Mouse (Mus musculus) G1E (cell line): ENCODE results near the gene Gse1. TPM values are rescaled to one million over a fixed set of nuclear protein-coding genes. Genes with fewer than 3 reads are reported as not detected.

ENCODE experiments used
- ATAC-seq: 2 replicates; pipeline ENCODE4 v1.8.0; 2016; ENCODE audit warnings: mild to moderate bottlenecking; ENCODE audit not compliant: insufficient number of reproducible peaks, poor library complexity, low FRiP score, severe bottlenecking; ENCODE audit errors: extremely low read depth
- DNase-seq: peaks from one replicate; pipeline ENCODE4 v3.0.0; 2012; ENCODE audit warnings: low spot score
- H3K27me3 ChIP-seq: 2 replicates; pipeline ENCODE4 v1.6.1; 2012; ENCODE audit warnings: mild to moderate bottlenecking, low read length, inconsistent platforms; ENCODE audit not compliant: insufficient read depth
- H3K36me3 ChIP-seq: replicated peaks from 2 replicates; pipeline ENCODE3; 2012; ENCODE audit warnings: mild to moderate bottlenecking, inconsistent platforms
- H3K4me1 ChIP-seq: 2 replicates; pipeline ENCODE4 v1.6.1; 2012; ENCODE audit warnings: low read depth, low read length, inconsistent platforms, mixed read lengths; ENCODE audit not compliant: insufficient read depth
- H3K4me3 ChIP-seq: 2 replicates; pipeline ENCODE4 v1.5.1; 2012; ENCODE audit warnings: low read depth, mild to moderate bottlenecking, inconsistent platforms, low read length, moderate library complexity, mixed read lengths
- H3K9me3 ChIP-seq: replicated peaks from 2 replicates; pipeline ENCODE4 v1.6.1; 2012; ENCODE audit warnings: inconsistent platforms
- CTCF ChIP-seq: IDR thresholded peaks from 2 replicates; pipeline ENCODE4 v1.5.1; 2012; ENCODE audit warnings: low read depth, low read length, inconsistent platforms, mixed read lengths
- GATA1 ChIP-seq: IDR thresholded peaks from 2 replicates; pipeline ENCODE4 v1.6.1; 2012; ENCODE audit warnings: borderline replicate concordance, low read length, inconsistent platforms, mixed read lengths
- GATA2 ChIP-seq: IDR thresholded peaks from 2 replicates; pipeline ENCODE4 v1.6.1; 2012; ENCODE audit warnings: low read depth, low read length, inconsistent platforms, borderline replicate concordance
- POLR2AphosphoS5 ChIP-seq: IDR thresholded peaks from 2 replicates; pipeline ENCODE4 v1.6.1; 2012; ENCODE audit warnings: low read depth, low read length, inconsistent platforms; ENCODE audit not compliant: insufficient replicate concordance
- TAL1 ChIP-seq: conservative IDR thresholded peaks from 2 replicates; pipeline ENCODE4 v1.6.1; 2012; ENCODE audit warnings: low read depth, low read length, inconsistent platforms, mixed read lengths
- polyA plus RNA-seq: library from polyadenylated mRNA; stranded (reverse); fragments of >175 nt; gene quantifications from 2 replicates; pipeline ENCODE4 v1.2.3, GENCODE M21; 2012
- total RNA-seq, 2 experiments: library from RNA; stranded (forward) in 1 of 2; stranded (reverse) in 1 of 2; fragments of 200-1000 nt in 1 of 2; fragments of >200 nt in 1 of 2; fragmentation: Nextera tagmentation in 1 of 2; gene quantifications; 2 replicates each; pipeline ENCODE4 v1.2.3; 2014 to 2017

Gene Gse1
- total and polyA plus RNA-seq, 3 experiments, result 6.3 to 106 (median 48.4) TPM

DNA sequence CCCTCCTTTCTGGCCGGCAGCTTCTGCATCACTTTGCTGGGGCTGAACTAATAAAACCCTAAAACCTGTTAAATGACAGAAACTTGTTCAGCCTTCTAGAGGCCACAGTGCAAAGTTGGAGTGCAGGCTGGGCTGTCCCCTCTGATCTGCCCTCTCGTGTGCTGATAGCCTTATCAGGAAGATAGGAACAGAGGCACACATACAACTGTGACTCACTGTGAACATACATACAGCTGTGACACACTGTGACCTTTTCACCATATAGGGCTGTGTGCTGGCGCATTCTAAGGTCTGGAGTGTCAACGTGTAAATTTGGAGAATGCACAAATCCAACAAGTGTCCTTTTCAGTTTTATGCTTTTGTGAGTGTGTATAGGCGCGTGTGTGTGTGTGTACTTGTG, 226.1 kb downstream of the Gse1 start:
- ATAC-seq (no peak), DNase-seq (no peak)
- Histone ChIP-seq H3K4me3 (no peak overlapping the region), H3K36me3 (no peaks in the 10 kb centered on the region), H3K4me1 (peaks cover 34% of the 10 kb centered on the region), H3K9me3 (no peaks in the 10 kb centered on the region), H3K27me3 (peaks cover 89% of the 10 kb centered on the region)
- no peak for TF ChIP-seq TAL1
- TF ChIP-seq GATA2, result no peak
- TF ChIP-seq CTCF, result no peak
- TF ChIP-seq POLR2AphosphoS5, result no peak
- no peak for TF ChIP-seq GATA1

DNA sequence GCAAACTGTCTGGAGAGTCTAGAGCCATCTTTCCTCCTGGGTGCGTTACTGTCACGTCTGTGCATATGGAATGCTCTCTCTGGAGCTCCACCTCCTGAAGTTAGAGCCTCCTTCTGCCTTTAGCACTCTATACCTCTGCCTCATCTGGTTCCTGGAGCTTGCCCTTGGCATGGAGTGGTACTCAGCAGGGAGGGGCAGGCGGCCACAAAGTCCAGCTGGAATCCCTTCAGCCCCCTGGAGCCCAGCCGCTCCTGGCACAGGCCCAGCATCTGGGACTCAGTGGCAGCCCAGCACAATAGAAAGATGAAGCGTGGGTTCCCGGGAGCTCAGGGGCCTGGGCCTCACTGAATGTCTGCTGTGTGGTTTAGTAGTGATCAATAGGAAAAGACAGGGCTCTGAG, 232.1 kb downstream of the Gse1 start:
- peaks cover 8% of the 10 kb centered on the region for H3K9me3 ChIP-seq
- TF ChIP-seq GATA2 (no peak), CTCF (no peak), TAL1 (no peak), GATA1 (no peak), POLR2AphosphoS5 (no peak)
- peaks cover 30% of the 10 kb centered on the region for H3K4me1 ChIP-seq
- DNase-seq (no peak), ATAC-seq (no peak)
- H3K27me3 ChIP-seq, result peaks cover 94% of the 10 kb centered on the region
- H3K4me3 ChIP-seq, result no peak overlapping the region
- H3K36me3 ChIP-seq, result no peaks in the 10 kb centered on the region

DNA sequence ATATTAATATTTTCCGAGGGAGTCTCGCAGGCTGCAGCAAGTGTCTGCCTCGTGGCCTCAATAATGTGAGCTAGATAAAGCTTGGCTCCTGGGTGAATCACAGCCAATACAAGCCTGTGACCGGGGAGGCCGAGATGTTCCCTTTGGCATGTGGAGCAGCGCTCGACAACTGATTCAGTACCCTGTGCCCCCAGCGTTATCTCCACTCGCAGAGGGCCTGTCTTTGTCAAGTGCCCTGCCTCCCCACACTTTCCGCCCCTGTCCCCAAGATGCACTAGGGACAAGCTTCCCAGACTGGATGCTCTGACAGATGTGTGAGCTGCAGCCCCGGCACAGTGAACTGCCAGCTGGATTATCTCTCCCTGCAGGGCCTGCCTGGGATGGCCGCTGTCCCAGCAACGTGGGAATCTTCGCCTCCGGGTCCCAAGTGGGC, 233.9 kb downstream of the Gse1 start:
- DNase-seq, result peak; percentile 48
- H3K36me3 ChIP-seq, result no peaks in the 10 kb centered on the region
- no peak overlapping the region; the same call in 1 of the 2 replicates for H3K4me3 ChIP-seq
- peaks cover 94% of the 10 kb centered on the region for H3K27me3 ChIP-seq
- H3K4me1 ChIP-seq, result peaks cover 17% of the 10 kb centered on the region
- peaks cover 8% of the 10 kb centered on the region for H3K9me3 ChIP-seq
- TF ChIP-seq TAL1, result peak; percentile 40; the same call in 1 of the 2 replicates
- no peak for TF ChIP-seq CTCF
- ATAC-seq, result peak; percentile 67

DNA sequence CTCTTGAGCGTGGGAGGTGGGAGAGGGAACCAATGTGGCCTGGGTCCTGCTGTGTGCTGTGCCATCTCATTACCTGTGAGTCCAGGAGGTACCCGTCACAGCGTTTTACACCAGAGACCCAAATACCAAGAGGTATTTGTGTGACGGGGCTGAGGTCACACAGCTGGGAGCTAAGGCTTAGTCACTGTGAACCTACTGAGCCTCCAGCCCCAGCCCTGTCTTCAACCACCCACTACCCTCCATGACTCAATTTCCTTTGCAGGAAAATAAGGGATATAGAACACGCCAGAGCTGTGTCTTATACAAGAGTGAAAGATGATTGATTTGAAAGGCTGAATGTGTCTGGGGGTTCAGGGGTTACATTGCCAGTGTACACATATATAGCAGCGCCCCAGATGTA, 234.4 kb downstream of the Gse1 start:
- Histone ChIP-seq H3K27me3 (peaks cover 96% of the 10 kb centered on the region), H3K36me3 (no peaks in the 10 kb centered on the region), H3K4me3 (no peak overlapping the region; the same call in 1 of the 2 replicates), H3K4me1 (peaks cover 17% of the 10 kb centered on the region), H3K9me3 (peaks cover 8% of the 10 kb centered on the region)
- no peak for ATAC-seq
- DNase-seq, result no peak
- TF ChIP-seq TAL1, result no peak
- TF ChIP-seq GATA1, result no peak
- TF ChIP-seq POLR2AphosphoS5, result no peak
- TF ChIP-seq GATA2, result no peak
- TF ChIP-seq CTCF, result no peak

DNA sequence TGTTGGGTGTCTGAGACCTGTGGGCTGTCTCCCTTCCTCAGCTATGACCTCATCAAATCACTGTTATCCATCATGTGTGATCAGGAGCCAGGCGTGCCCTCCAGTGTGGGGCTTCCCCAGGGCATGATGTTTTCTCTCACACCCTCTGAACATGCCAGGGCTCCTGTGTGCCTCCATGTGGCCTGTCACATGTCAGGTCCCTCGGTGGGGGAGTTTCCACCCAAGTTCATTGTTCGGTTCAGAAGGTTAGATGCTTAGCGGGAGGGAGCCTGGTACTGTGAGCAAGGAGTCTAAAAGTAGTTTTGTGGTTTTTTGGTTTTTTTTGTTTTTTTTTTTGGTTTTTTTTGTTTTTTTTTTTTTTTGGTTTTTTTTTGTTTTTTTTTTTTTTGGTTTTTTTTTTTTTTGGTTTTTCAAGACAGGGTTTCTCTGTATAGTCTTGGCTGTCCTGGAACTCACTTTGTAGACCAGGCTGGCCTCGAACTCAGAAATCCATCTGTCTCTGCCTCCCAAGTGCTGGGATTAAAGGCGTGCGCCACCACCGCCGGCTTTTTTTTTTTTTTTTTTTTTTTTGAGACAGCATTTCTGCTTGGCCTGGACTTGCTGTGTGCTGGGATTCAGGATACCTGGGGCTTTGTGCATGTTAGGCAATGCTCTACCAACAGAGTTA, 235.8 kb downstream of the Gse1 start:
- no peak for TF ChIP-seq TAL1
- TF ChIP-seq POLR2AphosphoS5, result no peak
- no peak for TF ChIP-seq GATA1
- TF ChIP-seq GATA2, result no peak
- TF ChIP-seq CTCF, result no peak
- DNase-seq (no peak), ATAC-seq (no peak)
- Histone ChIP-seq H3K4me3 (no peak overlapping the region), H3K36me3 (no peaks in the 10 kb centered on the region), H3K9me3 (peaks cover 8% of the 10 kb centered on the region), H3K4me1 (peaks cover 17% of the 10 kb centered on the region), H3K27me3 (peaks cover 95% of the 10 kb centered on the region)

DNA sequence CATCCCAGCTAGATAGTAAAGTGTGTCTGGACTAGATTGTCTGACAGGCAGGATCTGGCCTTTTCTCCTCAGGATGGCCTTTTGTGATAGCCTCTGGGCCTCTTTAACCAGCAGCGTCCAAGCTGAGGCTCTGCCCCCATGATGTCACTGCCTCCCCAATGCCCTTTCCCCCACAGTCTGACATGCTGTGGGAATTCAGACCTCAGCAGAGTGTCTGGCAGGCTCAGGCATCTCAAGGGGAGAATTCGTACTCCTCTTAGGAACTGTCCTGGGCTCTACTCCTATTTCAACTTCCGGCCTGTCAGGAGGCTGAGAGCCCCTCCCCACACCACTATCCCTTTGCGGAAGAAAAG, 236.3 kb downstream of the Gse1 start:
- H3K4me1 ChIP-seq, result peaks cover 17% of the 10 kb centered on the region
- peaks cover 94% of the 10 kb centered on the region for H3K27me3 ChIP-seq
- DNase-seq (no peak), ATAC-seq (no peak)
- no peaks in the 10 kb centered on the region for H3K36me3 ChIP-seq
- peaks cover 8% of the 10 kb centered on the region for H3K9me3 ChIP-seq
- no peak overlapping the region for H3K4me3 ChIP-seq
- TF ChIP-seq GATA2 (no peak), CTCF (no peak)

DNA sequence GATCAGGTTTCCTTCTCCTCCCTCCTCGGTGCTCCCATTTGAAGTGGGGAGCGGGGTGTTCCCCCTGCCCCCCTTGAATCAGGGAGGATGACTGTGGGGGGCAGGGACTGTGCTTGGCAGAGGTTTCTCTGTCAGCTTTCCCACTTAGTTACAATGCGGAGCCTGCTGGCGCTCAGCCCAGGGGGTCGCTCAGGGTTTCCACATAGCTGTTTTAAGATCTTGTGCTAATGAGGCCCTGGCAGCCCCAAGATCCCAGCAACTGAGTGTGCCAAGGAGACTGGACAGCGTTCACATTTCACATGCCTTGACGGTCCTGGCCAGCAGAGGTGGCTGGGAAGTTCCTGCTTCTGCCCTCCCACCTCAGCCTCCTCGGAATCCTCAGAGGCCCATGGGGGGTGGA, 237.5 kb downstream of the Gse1 start:
- no peak overlapping the region for H3K4me3 ChIP-seq
- ATAC-seq, result no peak
- TF ChIP-seq CTCF (no peak), GATA1 (no peak), TAL1 (no peak), GATA2 (no peak), POLR2AphosphoS5 (no peak)
- H3K9me3 ChIP-seq, result peaks cover 8% of the 10 kb centered on the region
- peaks cover 17% of the 10 kb centered on the region for H3K4me1 ChIP-seq
- H3K27me3 ChIP-seq, result peaks cover 94% of the 10 kb centered on the region
- no peak for DNase-seq
- no peaks in the 10 kb centered on the region for H3K36me3 ChIP-seq
